Mouse (Mus musculus) neural tube, postnatal 0 days (tissue): ENCODE data around the gene Rere. TPM values are rescaled to one million over a fixed set of nuclear protein-coding genes. Genes with fewer than 3 reads are reported as not detected.

Experiments used
- polyA plus RNA-seq: library from polyadenylated mRNA; unstranded; fragments of >200 nt; fragmentation: Nextera tagmentation; extraction: Ambion mirVana; gene quantifications from 2 replicates; pipeline ENCODE4 v1.2.1, GENCODE M21; 2015

Rere gene
- 29.6 and 29.7 TPM in 2 replicates for polyA plus RNA-seq

GRCm38 (mm10) chr4:150281018-150281761 lies at the start of gene Rere:
TSS of gene Rere (plus strand) at chr4:150281646.

GRCm38 (mm10) chr4:150236521-150237481 lies 44.6 kb upstream of the Rere start, which contains the start of gene Eno1:
TSS of gene Eno1 (plus strand) at chr4:150236721.

GRCm38 (mm10) chr4:150651390-150652277 lies 370.2 kb downstream of the Rere start, which contains the start of gene Slc45a1:
TSS of gene Slc45a1 (minus strand) at chr4:150652174.

Other genes starting within 250 kb of the Rere start
- 0.72 and 1.1 TPM in 2 replicates for gene Gpr157, start 194.3 kb upstream of the Rere start, polyA plus RNA-seq
- gene Slc2a5, start 162.4 kb upstream of the Rere start, polyA plus RNA-seq, result 3.5 and 4.1 TPM in 2 replicates
- gene Slc2a7, start 132.7 kb upstream of the Rere start, polyA plus RNA-seq, result not detected in 2 replicates
- not detected in 2 replicates for gene Car6, start 80.3 kb upstream of the Rere start, polyA plus RNA-seq
- 1,007 and 1,091 TPM in 2 replicates for gene Eno1, start 44.9 kb upstream of the Rere start, polyA plus RNA-seq